Mouse (Mus musculus): ENCODE results near the gene Stard3.

GRCm38 (mm10) chr11:98392645-98393044, 34.5 kb downstream of the Stard3 start:
- TF ChIP-seq HCFC1 (IDR thresholded peaks at IDR 0.05; ENCODE audit: low read depth, low read length) (no peak), ZMIZ1 (IDR thresholded peaks at IDR 0.05; ENCODE audit: low read depth, low read length) (no peak), SIN3A (IDR thresholded peaks at IDR 0.05; ENCODE audit: low read length) (no peak), CHD2 (IDR thresholded peaks at IDR 0.05; ENCODE audit: low read length) (no peak), SMC3 (IDR thresholded peaks at IDR 0.05; ENCODE audit: low read depth, low read length) (no peak)
